Mouse (Mus musculus) G1E (cell line): ENCODE data around the gene Rgs8. TPM values are rescaled to one million over a fixed set of nuclear protein-coding genes. Genes with fewer than 3 reads are reported as not detected.

Source experiments
- ATAC-seq: 2 replicates; pipeline ENCODE4 v1.8.0; 2016; ENCODE audit warnings: mild to moderate bottlenecking; ENCODE audit not compliant: insufficient number of reproducible peaks, poor library complexity, low FRiP score, severe bottlenecking; ENCODE audit errors: extremely low read depth
- DNase-seq: peaks from one replicate; pipeline ENCODE4 v3.0.0; 2012; ENCODE audit warnings: low spot score
- H3K27me3 ChIP-seq: 2 replicates; pipeline ENCODE4 v1.6.1; 2012; ENCODE audit warnings: mild to moderate bottlenecking, low read length, inconsistent platforms; ENCODE audit not compliant: insufficient read depth
- H3K36me3 ChIP-seq: replicated peaks from 2 replicates; pipeline ENCODE3; 2012; ENCODE audit warnings: mild to moderate bottlenecking, inconsistent platforms
- H3K4me1 ChIP-seq: 2 replicates; pipeline ENCODE4 v1.6.1; 2012; ENCODE audit warnings: low read depth, low read length, inconsistent platforms, mixed read lengths; ENCODE audit not compliant: insufficient read depth
- H3K4me3 ChIP-seq: 2 replicates; pipeline ENCODE4 v1.5.1; 2012; ENCODE audit warnings: low read depth, mild to moderate bottlenecking, inconsistent platforms, low read length, moderate library complexity, mixed read lengths
- H3K9me3 ChIP-seq: replicated peaks from 2 replicates; pipeline ENCODE4 v1.6.1; 2012; ENCODE audit warnings: inconsistent platforms
- CTCF ChIP-seq: IDR thresholded peaks from 2 replicates; pipeline ENCODE4 v1.5.1; 2012; ENCODE audit warnings: low read depth, low read length, inconsistent platforms, mixed read lengths
- GATA1 ChIP-seq: IDR thresholded peaks from 2 replicates; pipeline ENCODE4 v1.6.1; 2012; ENCODE audit warnings: borderline replicate concordance, low read length, inconsistent platforms, mixed read lengths
- GATA2 ChIP-seq: IDR thresholded peaks from 2 replicates; pipeline ENCODE4 v1.6.1; 2012; ENCODE audit warnings: low read depth, low read length, inconsistent platforms, borderline replicate concordance
- POLR2AphosphoS5 ChIP-seq: IDR thresholded peaks from 2 replicates; pipeline ENCODE4 v1.6.1; 2012; ENCODE audit warnings: low read depth, low read length, inconsistent platforms; ENCODE audit not compliant: insufficient replicate concordance
- TAL1 ChIP-seq: conservative IDR thresholded peaks from 2 replicates; pipeline ENCODE4 v1.6.1; 2012; ENCODE audit warnings: low read depth, low read length, inconsistent platforms, mixed read lengths
- polyA plus RNA-seq: library from polyadenylated mRNA; stranded (reverse); fragments of >175 nt; gene quantifications from 2 replicates; pipeline ENCODE4 v1.2.3, GENCODE M21; 2012
- total RNA-seq, 2 experiments: library from RNA; stranded (forward) in 1 of 2; stranded (reverse) in 1 of 2; fragments of 200-1000 nt in 1 of 2; fragments of >200 nt in 1 of 2; fragmentation: Nextera tagmentation in 1 of 2; gene quantifications; 2 replicates each; pipeline ENCODE4 v1.2.3; 2014 to 2017

The Rgs8 gene
- total and polyA plus RNA-seq, 3 experiments, result 0.16 TPM; not detected in 2

DNA sequence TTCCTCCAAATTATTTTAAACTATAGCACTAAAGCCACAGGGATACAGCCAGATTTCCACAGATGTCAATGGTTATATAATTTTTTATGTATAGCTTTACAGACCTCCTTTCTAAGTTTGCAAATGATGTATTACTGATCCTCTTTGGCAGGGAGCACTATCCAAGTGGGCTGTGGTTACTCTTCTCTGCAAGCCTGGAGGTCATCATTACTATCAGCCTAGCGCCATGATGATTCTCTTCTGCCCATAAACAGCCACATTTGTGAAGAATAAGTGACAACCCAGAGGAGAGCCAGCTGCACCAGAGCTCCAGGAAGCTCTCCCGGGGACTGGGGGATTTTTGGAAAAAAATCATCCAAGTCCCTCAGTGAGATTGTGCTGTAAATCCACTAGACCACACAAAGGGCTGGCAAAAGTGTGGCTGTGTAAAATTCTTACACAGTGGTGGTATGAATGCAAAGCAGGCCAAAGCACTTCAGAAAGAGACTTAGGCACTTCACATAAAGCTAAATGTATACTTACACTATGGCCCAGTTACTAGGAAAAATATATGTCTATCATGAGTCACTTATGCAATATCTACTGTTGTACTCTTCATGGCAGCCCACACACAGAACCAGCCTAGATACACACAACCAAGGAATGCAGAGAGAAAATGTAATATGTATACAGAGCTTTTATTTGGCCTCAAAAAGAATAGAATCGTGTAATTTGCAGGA is 58.9 kb downstream of the Rgs8 start:
- no peak for DNase-seq
- Histone ChIP-seq H3K36me3 (no peaks in the 10 kb centered on the region), H3K27me3 (no peaks in the 10 kb centered on the region; the same call in 1 of the 2 replicates), H3K4me1 (no peaks in the 10 kb centered on the region), H3K9me3 (no peaks in the 10 kb centered on the region), H3K4me3 (no peak overlapping the region)
- no peak for TF ChIP-seq POLR2AphosphoS5
- TF ChIP-seq GATA2, result no peak
- TF ChIP-seq CTCF, result no peak
- no peak for TF ChIP-seq TAL1
- TF ChIP-seq GATA1, result no peak
- ATAC-seq, result no peak

DNA sequence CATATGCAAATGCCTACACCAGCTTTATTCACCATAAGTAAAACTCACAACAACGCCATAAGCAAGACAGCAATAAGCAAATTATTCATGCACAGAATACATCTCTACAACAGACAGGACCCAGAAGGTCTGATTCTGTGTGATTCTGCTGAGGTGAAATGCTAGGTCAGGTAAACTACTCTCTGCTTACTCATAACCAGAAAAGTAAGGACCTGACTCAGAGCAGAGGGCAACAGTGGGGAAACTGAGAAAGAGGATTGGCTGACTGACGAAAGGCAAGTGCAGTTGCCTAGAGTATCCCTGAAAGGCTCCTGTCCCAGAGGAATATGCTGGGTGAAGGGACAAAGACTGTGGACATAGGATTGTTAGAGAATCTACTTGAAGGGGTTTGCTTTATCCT is 59.8 kb downstream of the Rgs8 start:
- ATAC-seq (no peak), DNase-seq (no peak)
- Histone ChIP-seq H3K4me1 (no peaks in the 10 kb centered on the region), H3K9me3 (no peaks in the 10 kb centered on the region), H3K4me3 (no peak overlapping the region), H3K36me3 (no peaks in the 10 kb centered on the region), H3K27me3 (no peaks in the 10 kb centered on the region; the same call in 1 of the 2 replicates)
- TF ChIP-seq GATA2, result no peak
- TF ChIP-seq CTCF, result no peak
- no peak for TF ChIP-seq GATA1
- no peak for TF ChIP-seq POLR2AphosphoS5
- no peak for TF ChIP-seq TAL1

GRCm38 (mm10) chr1:153717990-153718389 is 65.2 kb downstream of the Rgs8 start:
- ATAC-seq (no peak), DNase-seq (no peak)
- Histone ChIP-seq H3K27me3 (no peaks in the 10 kb centered on the region), H3K36me3 (no peaks in the 10 kb centered on the region), H3K4me1 (no peaks in the 10 kb centered on the region), H3K9me3 (no peaks in the 10 kb centered on the region), H3K4me3 (no peak overlapping the region)
- TF ChIP-seq GATA1 (no peak), GATA2 (no peak), POLR2AphosphoS5 (no peak), CTCF (no peak), TAL1 (no peak)

DNA sequence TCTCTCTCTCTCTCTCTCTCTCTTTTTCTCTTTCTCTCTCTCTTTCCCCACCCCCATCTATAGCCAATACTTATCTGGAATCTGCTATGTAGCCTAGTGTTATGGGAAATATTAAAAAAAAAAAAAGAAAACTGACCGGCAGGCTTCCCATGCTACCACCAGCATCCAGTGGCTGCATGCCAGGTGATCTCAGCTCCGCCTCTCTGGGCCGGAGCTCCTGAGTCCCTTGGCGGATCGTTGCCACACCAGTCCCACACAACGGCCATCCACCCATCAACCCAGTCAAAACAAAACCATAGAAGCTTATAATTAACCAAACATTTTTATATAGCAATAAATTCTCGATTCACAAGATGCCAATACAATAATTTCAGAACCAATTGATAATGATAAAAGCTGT is 68.1 kb downstream of the Rgs8 start:
- ATAC-seq (no peak), DNase-seq (no peak)
- peaks cover 2% of the 10 kb centered on the region; the same call in 1 of the 2 replicates for H3K27me3 ChIP-seq
- H3K4me3 ChIP-seq, result no peak overlapping the region
- no peaks in the 10 kb centered on the region for H3K4me1 ChIP-seq
- H3K36me3 ChIP-seq, result no peaks in the 10 kb centered on the region
- TF ChIP-seq GATA1 (no peak), CTCF (no peak), TAL1 (no peak), POLR2AphosphoS5 (no peak), GATA2 (no peak)
- H3K9me3 ChIP-seq, result no peaks in the 10 kb centered on the region

GRCm38 (mm10) chr1:153721565-153722310 is 68.9 kb downstream of the Rgs8 start:
- no peak for DNase-seq
- no peak overlapping the region for H3K4me3 ChIP-seq
- TF ChIP-seq TAL1, result no peak
- no peak for TF ChIP-seq POLR2AphosphoS5
- no peak for TF ChIP-seq CTCF
- TF ChIP-seq GATA1, result no peak
- TF ChIP-seq GATA2, result no peak

GRCm38 (mm10) chr1:153723426-153723825 is 70.6 kb downstream of the Rgs8 start:
- no peaks in the 10 kb centered on the region for H3K36me3 ChIP-seq
- no peaks in the 10 kb centered on the region for H3K9me3 ChIP-seq
- no peak for DNase-seq
- TF ChIP-seq POLR2AphosphoS5 (no peak), TAL1 (no peak)
- no peak overlapping the region for H3K4me3 ChIP-seq
- ATAC-seq, result no peak
- peaks cover 2% of the 10 kb centered on the region; the same call in 1 of the 2 replicates for H3K27me3 ChIP-seq
- H3K4me1 ChIP-seq, result no peaks in the 10 kb centered on the region

More at GRCm38 (mm10) chr1:153721565-153722310, 68.9 kb downstream of the Rgs8 start:
- no peaks in the 10 kb centered on the region for H3K9me3 ChIP-seq
- no peak for ATAC-seq
- H3K36me3 ChIP-seq, result no peaks in the 10 kb centered on the region
- H3K27me3 ChIP-seq, result peaks cover 2% of the 10 kb centered on the region; the same call in 1 of the 2 replicates
- H3K4me1 ChIP-seq, result no peaks in the 10 kb centered on the region
